Mouse (Mus musculus) MEL-GATA-1-ER (cell line): ENCODE results near the gene Pwp1.
"Not testable (repeated sequence)": the region's sequence is repeated elsewhere in the genome, so short reads cannot be mapped to it uniquely, and the experiment has no call there.

Source experiments
- DNase-seq: peaks from one replicate; pipeline ENCODE4 v3.0.0-alpha.2; 2012; ENCODE audit warnings: low read depth; ENCODE audit errors: extremely low read depth

Pwp1 gene

DNA sequence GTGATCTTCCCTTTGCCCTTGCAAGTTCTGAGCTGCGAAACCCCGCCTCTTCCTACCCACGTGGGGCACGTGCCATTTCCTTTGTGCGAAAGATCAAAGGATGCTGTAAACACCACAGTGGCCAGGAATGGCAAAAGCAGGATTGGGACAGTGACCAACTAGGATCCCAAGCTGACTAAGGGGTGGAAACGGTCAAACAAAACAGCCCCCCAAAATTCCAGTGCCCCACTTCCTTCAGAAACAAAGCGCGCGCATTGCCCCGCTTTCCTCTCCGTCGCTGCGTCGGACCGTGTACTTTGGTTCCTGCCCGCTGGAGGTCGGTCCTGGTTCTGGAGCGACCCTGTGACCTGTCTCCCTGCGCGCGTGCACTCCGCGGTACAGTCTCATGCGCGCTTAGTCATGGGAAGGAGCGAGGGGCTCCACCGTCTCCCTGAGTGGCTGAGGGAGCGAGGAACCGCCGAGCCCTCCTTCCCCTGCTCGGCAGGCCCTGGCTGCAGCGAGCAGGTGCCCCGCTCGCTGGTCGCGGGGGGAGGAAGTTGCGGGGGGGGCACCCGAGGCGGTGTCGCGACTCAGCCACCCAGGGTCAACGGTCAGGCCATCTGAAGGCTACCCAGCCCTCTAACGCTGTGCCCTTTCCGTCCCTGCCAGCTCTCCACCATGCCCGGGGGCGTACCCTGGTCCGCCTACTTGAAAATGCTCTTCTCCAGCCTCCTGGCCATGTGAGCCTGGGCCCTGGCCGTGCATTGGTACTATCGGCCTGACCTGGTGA lies at the start of gene Pwp1:
TSS of gene Pwp1 (plus strand) at position 410 of the 769 bp plus-strand sequence.
- not testable (repeated sequence) for DNase-seq

DNA sequence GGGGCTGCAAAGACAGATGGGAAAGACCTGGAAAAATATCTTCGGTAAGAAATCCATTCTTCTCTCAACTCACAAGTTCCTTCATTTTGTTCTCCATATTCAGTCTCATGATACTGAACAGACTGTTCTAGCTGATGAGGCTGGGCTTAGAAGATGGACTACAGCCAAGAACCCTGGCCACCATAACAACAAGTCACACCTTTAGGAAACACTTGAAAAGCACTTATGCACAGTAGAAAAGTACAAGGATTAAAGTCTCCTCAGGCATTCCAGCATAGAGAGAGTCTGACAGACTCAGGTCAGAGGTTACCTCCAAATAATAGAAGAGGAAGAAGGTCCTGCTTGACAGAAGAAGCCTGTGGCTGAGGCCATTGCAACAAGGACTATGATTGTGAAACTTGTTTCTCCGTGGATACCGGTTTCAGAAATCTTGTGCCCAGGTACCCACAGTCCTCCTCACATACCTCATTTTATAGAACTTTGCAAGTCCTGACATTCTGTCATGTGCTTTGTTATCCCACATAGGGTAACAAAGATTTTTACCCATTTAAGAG lies 7.1 kb upstream of the Pwp1 start:
- DNase-seq: not testable (repeated sequence)

DNA sequence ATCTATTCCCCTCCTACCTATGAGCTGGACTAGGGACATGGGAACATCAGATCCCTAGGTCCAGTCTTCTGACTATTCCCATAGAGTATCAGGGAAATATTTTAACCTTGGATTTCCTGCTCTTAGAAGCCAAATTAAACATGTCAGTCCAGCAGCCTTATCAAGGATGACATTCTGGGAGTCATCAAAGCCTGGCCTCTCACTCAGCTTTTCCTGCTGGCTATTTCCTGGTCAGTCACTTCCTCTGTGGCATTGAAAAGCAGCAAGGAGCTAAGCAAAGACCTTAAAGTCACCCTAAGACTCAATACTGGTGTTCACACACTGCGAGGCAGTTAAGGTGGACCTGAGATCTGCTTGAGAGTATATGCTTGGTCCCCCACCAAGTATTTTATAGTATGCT lies 5.5 kb upstream of the Pwp1 start:
- not testable (repeated sequence) for DNase-seq

DNA sequence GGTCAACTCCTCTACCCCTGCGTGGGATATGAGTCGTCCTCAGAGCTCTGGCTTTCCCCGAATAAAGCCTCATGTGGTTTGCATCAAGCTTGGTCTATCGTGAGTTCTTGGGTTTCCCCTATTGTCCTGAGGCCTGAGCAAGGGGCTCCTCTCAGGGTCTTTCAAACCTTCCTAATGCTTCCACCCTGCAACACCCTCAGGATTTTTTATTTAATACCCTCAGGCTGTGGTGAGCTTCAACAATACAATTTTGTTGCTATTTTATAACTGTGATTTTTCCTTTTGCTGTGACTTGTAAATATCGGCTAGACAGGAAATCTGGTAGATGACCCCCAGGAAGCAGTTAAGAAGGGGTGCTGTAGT lies 591 bp upstream of the Pwp1 start:
- DNase-seq: not testable (repeated sequence)

DNA sequence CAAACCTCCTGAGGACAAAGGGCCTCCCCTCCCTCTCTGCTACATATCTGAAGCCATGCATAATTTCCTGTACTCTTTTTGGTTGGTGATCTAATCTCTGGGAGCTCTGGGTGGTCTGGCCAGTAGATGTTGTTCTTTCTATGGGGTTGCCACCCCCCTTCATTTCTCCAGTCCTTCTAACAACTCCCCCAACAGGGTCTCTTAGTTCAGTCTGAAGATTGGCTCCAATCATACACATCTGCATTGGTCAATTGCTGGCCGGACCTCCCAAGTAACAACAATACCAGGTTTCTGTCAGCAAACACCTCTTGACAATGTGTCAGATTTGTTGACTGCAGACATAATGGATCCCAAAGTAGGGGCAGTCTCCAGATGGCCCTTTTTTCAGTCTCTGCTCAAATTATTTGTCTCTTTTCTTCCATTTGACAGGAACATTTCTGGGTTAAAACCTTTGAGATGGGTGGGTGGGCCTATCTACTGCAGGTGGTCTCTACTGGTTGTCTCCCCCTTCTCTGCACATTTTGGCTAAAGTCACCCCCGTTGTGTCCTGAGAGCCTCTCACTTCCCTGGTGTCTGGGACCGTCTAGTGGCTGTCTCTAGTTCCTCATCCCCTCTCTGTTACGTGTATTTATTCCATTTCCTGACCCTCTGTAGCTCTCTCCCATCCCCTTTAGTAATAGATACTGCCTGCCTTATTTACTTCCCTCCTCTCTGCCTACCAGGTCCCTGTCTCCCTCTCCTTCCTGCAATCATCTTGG lies 17.0 kb downstream of the Pwp1 start:
- no peak for DNase-seq

DNA sequence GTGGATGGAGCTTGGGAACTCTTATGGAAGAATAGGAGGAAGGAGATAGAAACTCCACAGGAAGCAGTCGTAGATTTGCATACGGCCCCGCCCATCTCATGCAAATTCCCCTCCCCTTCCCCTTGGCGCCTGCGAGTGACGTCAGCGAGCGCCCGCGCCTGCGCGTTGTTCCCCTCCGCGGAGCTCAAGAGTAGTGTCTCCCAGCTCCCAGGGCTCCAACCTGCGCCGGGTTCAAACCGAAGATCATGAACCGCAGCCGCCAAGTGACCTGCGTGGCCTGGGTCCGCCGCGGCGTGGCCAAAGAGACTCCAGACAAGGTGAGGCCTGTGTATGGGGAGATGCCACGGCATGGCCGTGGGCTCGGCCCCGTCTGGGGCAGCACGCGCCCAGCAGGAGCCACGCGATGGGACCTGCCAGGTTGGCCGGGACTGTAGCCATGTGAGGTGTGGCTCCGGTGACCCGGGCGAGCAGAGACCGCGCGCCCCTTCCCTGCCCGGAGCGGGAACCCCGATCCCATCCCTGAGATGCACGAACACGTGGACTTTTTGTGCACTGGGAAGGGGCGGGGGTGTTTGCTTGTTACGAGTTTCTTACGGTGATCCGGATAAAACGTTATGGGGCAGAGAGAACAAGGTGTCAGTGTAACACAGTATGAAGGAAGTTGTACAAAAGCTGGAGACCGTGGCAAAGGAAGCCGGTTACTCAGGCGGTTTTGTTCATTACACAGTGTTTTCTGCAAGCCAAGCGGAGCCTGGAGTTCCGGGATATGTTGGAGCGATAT lies 42.6 kb downstream of the Pwp1 start:
- DNase-seq: peak; percentile 71

DNA sequence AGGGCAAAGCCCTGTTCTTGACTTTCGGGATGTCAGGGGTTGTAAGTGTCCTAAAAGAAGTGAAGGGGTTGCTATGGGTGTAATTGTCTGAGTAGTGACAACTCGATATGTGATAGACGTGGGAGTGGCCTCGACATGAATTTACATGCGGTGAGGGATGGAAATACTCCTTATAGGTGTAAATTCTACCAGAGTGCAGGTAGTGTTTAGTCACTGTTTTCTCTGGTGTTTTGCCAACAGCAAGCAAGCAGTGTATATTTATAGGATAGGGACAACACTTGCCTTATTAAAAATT lies 43.1 kb downstream of the Pwp1 start:
- peak; percentile 22 for DNase-seq

DNA sequence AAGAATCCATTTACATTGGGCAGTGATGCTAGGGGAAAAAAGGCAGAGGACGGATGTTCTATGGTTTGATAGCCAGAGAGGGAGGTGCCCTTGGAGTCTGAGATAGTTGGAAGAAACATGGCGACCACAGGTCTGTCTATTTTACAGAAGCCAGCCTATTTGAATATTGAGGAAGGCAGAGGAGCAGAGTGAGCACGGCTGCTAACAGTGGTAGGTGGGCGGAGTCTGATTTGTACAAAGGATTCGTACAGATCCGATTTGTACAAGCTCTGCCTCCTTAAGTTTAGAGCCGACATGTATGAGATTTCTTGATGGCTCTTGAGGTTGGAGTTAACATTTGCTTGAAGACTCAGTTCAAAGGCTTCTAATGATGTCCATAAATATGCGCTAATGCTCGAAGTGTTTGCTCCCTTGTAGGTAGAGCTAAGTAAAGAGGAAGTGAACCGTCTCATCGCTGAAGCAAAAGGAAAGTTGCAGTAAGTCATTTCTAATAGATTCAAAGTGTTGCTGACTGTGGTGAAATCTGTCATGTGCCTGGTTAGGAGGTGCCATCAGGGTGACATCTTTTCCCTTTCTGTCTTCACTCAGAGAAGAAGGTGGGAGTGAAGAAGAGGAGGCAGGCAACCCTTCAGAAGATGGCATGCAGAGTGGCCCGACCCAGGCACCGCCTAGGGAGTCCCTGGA lies 44.7 kb downstream of the Pwp1 start:
- DNase-seq: no peak

DNA sequence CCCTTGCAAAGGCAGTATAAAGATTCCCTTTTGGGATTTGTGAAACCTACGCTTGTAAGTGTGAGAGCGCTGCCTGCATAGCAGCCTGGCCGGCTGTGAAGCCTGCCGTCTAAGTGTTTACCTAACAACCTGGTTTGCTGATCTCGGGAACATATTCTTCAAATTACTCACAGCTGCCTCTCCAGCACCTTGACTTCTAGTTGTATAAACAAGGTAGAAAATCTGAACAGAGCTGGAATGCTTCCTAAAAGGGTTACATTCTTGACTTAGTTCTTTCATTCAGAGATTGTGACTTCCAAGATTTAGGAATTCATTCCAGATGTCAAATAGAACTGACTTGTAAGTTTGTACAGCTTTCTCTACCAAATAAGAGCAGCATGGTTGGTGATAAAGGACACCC lies 46.5 kb downstream of the Pwp1 start:
- no peak for DNase-seq

DNA sequence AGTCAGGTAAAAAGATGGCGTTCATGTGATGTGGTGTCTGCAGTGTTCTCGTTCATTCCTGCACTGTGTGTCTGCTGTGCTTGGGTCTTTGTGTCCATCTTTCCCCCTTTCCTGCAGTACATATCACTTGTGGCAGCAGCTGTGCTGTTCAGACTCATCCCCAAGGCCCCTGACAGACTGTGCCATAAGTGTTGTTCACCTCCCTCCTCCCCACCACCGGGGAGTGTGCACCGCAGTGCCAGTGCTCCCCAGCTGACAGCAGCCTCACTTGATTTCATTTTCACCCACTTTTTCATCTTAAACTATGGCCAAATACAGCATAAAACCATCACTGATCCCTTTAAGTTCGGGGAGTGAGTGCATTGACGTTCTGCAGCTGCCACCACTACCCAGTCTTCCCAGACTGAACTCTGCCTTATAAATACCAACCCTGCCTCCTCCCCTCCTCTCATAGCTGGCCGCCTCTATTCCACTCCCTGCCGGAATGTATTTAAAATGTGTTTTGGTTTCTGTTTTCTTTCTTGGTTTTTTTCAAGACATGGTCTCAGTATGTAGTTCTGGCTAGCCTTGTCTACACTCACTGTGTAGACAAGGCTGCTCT lies 50.7 kb downstream of the Pwp1 start:
- DNase-seq: no peak

DNA sequence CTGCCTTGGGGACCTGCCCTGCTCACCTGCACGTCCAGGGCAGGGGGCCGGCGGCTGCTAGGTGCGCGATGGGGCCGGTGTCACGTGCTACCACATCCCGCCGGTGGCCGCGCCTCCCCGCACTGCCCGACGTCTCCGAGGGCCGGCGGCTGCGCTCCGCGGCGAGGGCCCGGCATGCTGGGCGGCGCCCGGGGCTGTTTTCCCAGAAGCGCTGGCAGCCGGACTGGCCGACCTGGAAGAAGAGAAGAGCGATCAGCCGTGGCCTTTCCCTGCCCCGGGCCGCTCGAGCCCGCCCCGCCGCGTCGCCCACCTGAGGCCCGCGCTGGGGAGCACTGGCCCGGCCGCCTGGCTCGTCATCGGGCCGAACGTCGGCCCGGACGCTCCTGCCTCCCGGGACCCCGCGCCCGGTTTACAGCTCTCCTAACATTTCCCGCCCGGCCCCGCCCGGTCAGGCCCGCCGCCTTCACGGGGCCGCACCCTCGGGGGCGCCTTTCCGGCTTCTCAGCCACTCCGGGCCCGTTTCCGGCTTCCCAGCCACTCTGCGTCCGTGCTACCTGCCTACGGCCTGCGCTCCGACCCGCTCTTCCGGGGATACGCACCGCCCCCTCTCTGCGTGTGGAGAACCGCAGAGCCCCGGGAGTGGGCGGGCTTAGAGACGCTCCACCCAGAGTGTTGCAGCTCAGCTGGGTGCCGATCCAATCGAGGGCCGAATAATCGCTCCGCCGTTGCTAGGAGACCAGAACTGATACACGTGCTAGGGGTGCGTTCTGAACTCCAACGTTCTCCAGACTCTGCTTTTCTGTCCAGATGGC lies 87.4 kb downstream of the Pwp1 start, which contains the start of gene Prdm4:
TSS of gene Prdm4 (minus strand) at position 645 of the 812 bp plus-strand sequence.
- peak; percentile 93 for DNase-seq

DNA sequence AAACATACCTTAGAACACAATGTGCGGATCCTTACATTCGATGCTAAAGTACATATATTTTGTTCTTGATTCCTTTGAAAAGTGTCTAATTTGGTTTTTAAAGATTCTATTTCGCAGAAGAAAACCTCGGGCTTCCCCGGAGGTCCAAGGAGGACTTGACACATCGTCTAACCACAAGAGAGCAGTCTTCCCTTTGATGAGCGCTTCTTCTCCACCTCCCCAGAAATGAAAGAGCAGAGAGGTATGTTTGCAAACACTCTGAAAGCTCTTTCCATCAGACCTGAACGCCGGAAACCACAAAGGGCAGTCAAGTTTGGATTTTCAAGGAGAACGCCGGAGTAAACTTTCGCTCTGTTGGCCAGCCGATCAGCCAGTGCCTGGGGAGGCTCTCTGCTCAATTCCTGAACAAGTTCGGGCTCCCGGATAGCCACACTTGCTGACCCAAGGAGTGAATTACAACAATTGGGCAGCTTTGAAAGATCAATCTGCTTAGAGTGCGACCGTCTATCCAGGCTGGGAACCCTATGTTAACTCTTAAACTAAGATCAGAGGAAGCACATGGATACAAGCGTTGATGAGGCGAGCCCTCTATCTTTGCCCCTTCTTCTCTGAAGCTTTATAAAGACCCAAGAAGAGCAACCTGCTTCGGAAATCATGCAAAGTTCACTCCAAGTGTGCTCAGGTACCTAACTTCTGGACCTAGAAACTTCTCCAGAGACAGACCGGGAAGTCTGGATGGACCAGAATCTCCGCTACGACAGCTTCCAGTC lies 98.6 kb downstream of the Pwp1 start, which contains the start of gene Ascl4:
TSS of gene Ascl4 (plus strand) at position 6 of the 770 bp plus-strand sequence.
- DNase-seq: no peak

DNA sequence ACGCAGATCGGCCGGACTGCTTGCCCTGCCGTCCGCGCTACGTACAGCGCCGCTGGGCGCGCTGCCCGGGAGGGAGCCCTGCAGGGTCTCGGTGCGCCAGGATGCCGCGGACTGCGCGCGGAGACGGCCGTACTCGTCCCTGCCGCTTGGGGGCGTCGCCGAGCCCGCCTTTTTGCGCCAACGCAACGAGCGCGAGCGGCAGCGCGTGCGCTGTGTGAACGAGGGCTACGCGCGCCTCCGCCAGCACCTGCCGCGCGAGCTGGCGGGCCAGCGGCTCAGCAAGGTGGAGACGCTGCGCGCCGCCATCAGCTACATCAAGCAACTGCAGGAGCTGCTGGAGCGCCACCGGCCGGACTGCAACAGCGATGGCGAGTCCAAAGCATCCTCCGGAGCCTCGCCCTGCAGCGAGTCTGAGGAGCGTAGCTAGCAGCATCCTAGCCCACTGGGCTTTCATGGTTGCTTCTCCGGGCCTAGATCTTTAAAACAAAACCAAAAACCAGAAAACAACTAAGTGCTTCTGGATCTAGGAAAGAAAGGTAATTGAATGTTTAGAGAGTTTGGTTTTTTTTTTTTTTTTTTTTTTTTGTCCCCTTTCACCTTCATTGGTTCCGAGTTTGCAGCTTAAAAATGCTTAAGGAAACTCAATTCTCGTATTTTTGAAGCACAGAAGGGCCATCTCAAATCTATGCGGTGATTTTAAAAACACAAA lies 99.4 kb downstream of the Pwp1 start:
- no peak for DNase-seq

DNA sequence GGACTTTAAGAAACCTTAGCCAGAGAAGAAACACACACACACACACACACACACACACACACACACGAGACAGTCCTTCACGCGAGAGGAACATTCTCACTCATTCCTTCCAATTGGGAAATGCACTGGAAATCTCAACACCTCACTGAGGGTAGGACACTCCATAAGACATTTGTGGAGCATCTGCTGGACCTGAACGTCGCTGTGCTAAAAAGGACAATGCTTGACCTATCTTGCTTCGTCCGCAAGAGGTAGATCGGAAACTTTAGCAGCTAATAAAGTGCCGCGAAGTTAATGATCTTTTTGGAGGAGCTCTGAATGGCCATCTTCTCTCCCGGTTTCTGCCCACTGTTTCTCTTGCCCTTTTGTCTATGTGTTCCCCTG lies 99.9 kb downstream of the Pwp1 start:
- no peak for DNase-seq

DNA sequence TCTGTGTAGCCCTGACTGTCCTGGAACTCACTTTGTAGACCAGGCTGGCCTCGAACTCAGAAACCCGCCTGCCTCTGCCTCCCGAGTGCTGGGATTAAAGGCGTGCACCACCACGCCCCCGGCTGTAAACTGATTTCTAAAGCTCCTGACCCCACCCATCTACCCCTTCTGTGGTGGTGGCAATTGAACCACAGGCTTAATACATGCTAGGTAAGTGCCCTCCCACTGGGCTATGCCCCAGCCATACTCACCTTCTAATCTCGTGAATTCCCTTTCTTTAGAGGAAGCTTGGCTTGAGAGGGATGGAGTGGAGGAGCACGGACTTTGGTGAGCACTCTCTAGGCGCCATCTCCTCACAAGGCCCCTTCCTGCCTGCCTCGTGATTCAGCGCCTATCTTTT lies 100.7 kb downstream of the Pwp1 start:
- DNase-seq: no peak

DNA sequence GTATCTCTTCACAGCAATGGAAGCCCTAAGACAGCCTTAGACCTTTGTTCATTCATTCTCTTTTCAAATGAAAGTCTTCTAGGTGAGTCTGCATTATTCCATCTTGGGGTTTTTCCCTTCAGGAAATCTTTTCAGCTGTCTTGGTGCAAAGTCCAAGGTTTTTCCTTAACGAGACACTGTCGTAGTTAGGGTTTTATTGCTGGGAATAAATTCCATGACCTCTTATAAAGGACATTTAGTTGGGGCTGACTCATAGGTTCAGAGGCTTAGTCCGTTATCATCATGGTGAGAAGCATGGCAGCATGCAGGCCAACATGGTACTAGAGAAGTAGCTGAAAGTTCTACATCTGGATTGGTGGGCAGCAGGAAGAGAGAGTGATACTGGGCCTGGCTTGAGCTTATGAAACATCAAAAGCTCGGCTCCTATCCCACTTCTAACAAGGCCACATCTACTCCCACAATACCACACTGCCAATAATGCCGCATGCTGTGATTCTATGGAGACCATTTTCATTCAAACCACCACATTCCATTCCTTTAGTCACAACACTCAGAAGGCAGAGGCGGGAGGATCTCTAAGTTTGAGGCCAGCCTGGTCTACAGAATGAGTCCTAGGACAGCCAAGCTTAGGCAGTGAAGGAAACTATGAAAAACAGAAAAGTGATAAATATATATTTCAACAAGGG lies 107.1 kb downstream of the Pwp1 start:
- DNase-seq: no peak
